Mouse (Mus musculus) ZHBTc4 (cell line): ENCODE data around the gene Slc34a1.

Source experiments
- DNase-seq: peaks from one replicate; pipeline ENCODE4 v3.0.0-alpha.2; 2011; ENCODE audit warnings: low read depth, low spot score

The Slc34a1 gene

DNA sequence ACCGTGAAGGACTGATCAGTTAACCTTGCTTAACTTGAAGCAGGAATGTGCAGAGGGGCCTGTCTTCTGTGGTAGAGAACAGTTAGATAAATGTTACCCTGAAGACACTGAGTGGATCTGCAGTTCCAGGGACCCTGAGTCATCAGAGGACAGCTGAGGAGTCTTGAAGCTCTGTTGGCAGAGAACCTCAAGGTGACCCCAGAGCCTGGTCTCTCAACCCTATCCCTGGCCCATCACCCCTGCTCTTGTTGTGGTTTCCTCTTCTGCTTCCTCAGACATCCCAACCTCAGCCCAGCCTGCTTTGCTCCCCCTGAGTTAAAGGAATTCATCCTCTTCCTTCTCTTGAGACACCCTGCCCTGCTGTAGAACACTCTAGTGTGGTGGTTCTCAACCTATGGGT, at the start of gene Slc34a1:
Slc34a1 (plus strand) TSS at position 100 of the 400 bp plus-strand sequence.
- no peak for DNase-seq

GRCm38 (mm10) chr13:55361145-55361544, 36.8 kb upstream of the Slc34a1 start:
- DNase-seq: no peak

GRCm38 (mm10) chr13:55361974-55362452, 36.0 kb upstream of the Slc34a1 start:
- DNase-seq: no peak

DNA sequence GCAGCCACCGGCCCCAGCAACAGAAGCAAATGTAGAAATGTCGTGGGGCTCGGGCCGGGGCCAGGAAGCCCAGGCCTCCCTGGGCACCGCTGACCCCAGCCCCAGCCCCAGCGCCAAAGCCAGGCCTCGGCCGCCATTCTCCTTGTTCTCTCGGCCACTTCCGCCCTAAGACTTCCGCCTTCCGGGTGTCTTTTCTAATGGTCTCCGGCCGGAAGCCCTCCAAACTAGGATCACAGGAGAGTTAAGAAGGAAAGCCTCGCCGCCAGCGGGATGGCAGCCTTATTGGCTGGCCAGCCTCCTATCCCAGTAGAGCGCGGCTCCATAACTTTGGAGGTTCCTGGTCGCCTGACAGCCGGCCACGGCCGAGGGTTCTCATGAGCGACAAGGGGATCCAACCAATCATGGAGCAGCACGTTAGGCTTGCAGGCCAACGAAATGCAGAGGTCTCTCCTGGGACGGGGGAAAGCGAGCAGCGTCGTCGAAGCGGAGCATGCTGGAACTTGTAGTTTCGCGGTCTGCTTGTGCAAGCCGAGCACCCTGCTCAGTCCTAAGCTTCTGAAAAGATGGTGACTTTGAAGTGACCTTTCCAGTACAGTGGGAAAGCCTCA, 35.4 kb upstream of the Slc34a1 start, which contains the start of gene Lman2:
Lman2 (minus strand) TSS at position 331 of the 608 bp plus-strand sequence.
- peak; percentile 99 for DNase-seq

DNA sequence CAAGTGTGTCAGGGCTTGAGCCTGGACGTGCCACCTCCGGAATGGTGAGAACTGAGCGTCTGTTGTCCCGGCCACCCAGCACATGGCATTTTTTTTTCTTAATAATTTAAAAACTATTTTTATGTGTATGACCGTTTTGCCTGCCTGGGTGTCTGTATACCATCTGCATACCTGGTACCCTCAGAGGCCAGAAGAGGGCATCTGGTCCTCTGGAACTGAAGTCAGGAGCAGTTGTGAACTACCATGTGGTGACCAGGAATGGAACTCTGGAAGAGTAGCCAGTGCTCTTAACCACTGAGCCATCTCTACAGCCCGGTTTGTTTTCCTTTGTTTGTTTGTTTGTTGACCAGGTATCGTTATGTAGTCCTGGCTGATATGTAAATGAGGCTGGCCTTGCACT, 29.6 kb upstream of the Slc34a1 start:
- DNase-seq: no peak

DNA sequence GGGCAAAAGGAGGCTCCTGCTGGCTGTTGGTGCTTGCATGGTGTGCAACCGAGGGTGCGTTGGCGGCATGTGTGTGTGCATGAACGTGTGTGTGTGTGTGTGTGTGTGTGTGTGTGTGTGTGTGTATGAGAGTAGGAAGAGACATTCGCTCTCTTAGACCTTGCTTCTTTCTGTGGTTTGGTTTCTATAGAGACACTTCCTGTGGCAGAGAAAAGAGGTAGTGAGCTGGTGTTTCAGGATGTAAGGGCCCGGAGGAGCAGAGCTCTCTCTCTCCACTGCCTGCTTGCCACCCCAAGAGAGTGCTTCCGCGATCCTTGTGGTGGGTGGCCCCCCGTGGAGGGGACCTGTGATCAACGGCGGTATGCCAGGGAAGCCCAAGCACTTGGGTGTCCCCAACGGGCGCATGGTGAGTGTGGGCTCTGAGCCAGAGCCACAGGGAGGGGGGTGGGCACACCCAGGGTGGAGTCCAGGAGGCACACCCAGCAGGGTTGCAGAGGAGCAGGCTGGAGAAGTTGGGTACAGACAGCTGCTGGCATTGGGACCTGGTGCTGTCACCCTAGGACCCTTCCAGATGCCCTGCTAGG, 28.4 kb upstream of the Slc34a1 start, which contains the start of gene Rgs14:
Rgs14 (plus strand) TSS at position 202 of the 584 bp plus-strand sequence.
- DNase-seq: no peak

DNA sequence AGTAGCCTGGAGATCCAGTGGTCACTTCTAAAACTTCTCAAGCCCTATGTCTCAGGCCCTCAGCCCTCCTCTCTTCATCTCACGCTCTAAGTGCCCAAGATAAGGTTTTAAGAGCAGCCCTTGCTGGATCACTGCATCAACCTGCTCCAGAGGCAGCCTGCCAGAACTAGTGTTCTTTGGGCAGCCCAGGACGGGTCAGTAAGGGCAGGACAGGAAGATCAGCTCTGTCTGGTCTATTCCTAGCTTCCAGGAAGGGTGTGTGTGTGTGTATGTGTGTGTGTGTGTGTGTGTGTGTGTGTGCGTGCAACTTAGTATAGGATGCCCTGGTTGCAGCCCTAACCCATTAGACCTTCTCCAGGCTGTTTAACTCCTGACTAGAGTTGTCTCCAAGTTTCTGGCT, 27.8 kb upstream of the Slc34a1 start:
- DNase-seq: no peak

DNA sequence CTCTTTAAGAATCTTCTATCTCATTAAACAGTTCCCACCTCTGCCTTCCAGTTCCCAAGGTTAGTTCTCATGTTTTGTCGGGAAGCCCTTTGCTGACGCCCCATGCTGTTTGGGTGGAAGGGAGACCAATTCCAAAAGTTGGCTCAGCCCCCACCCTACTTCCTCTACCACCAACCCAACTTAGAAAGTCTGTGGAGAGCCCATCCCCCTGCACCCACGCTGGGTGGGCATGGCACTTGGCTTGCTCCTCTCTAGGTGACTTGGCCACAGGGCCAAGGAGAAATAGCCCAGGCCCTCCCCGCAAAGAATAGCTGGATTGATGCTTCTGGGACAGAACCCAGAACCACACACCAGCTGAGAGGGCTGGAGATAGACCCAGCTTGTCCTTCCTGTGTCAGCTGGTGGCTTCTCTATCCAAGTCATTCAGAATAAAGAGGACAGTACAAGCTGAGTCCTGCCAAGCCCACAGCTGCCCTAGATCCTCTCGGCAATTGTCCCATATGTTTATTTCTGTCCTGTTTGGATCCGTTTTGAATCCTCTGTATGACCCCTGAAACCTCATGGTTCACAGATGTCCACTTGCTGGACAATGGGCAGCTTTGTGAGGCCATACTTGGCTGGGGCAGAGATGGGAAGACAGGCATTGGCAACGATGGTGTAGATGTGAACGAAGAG, 26.8 kb upstream of the Slc34a1 start:
- DNase-seq: no peak

DNA sequence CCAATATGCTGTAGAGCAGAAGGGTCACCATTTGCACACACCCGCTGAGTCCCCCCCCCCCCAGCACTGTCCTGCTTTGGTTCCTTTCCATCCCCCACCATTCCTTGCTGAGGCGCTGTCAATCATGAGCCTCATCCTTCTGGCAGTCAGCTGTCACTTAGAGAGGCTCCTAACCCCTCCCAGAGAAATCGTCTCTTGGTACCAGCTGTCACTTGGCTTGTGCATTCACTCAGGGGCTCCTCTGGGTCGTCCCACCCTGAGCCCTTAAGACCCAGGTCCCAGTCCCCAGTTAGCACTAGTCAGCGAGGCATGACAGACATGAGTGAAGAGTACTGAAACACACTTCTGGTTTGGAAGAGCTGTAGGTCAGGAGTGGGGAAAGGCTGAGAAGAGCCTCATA, 26.2 kb upstream of the Slc34a1 start:
- DNase-seq: no peak

GRCm38 (mm10) chr13:55374206-55374924, 23.6 kb upstream of the Slc34a1 start:
- no peak for DNase-seq

GRCm38 (mm10) chr13:55375877-55376276, 22.1 kb upstream of the Slc34a1 start:
- DNase-seq: no peak

GRCm38 (mm10) chr13:55378907-55379580, 18.9 kb upstream of the Slc34a1 start:
- DNase-seq: peak; percentile 80

- DNase-seq: no peak
Observed at GRCm38 (mm10) chr13:55381790-55382189, 16.2 kb upstream of the Slc34a1 start.

DNA sequence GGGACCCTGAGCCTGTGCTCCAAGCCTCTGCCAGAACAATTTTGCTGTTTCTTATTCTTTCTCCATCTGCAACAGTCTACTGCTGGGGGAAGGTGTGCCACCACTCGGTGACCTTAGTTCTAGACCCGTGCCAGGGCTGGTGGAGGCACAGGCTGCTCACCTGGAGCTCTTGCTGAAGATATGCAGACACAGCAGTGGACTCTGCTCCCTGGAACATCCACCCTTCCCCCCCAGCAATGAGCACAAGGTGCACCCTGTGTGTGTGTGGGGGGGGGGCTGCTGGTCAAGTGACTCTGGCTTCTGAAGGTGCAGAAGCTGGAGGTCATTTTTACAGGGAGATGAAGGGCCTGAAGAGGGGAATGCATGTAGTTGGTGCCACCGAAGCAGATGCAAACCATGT, 7.3 kb upstream of the Slc34a1 start:
- no peak for DNase-seq

GRCm38 (mm10) chr13:55391626-55392029, 6.4 kb upstream of the Slc34a1 start:
- DNase-seq: no peak

GRCm38 (mm10) chr13:55392933-55393332, 5.1 kb upstream of the Slc34a1 start:
- DNase-seq: peak; percentile 87

- DNase-seq: no peak
Observed at GRCm38 (mm10) chr13:55399300-55400038, 1.5 kb downstream of the Slc34a1 start.

GRCm38 (mm10) chr13:55400039-55400346, 2.0 kb downstream of the Slc34a1 start:
- no peak for DNase-seq

- DNase-seq: no peak
Observed at GRCm38 (mm10) chr13:55403266-55403665, 5.3 kb downstream of the Slc34a1 start.

- DNase-seq: no peak
Observed at GRCm38 (mm10) chr13:55403935-55404852, 6.2 kb downstream of the Slc34a1 start.
